ENCODE assay signal across 36 mouse cellular contexts in the genomic region with DNA sequence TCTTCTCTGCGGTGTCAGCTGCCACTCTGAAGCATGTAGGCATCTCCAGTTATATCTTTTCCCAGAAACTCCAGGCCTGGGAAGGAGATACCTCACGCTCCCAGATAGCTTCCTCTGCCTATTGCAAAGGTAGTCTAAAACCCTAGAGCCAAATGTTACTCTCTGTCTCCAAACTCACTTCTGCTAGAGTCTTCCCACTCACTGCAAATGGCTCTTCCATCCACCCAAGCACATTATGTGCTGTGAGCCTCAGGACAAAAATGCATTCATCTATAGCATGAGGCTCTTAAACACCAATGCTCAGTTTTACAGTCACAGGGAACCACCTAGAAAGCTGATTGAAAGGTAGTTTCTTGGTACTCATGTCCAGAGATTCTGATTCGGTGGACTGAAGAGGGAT. TPM values are rescaled to one million over a fixed set of nuclear protein-coding genes. Genes with fewer than 3 reads are reported as not detected.
"Had no signal": no experiment of that assay in that cellular context is flagged by ENCODE, and none has a peak within 500 bp of the region (broad histone marks: within the 10 kb centered on the region; RNA-seq: fewer than 3 reads in every experiment).

No protein-coding gene starts in this region.

- H3K4me3 ChIP-seq: heart, embryonic 10.5 days; heart, embryonic 12.5 days; heart, embryonic 13.5 days; heart, embryonic 15.5 days; hindbrain, embryonic 10.5 days; hindbrain, embryonic 12.5 days; hindbrain, embryonic 13.5 days; hindbrain, embryonic 15.5 days; intestine, embryonic 15.5 days; kidney, embryonic 15.5 days; layer of hippocampus, adult 2 months had no signal

- H3K27ac ChIP-seq: heart, embryonic 10.5 days; heart, embryonic 13.5 days; heart, embryonic 15.5 days; hindbrain, embryonic 10.5 days; hindbrain, embryonic 12.5 days; hindbrain, embryonic 13.5 days; hindbrain, embryonic 14.5 days; hindbrain, embryonic 15.5 days; hindbrain, postnatal 0 days; intestine, embryonic 15.5 days; kidney, embryonic 15.5 days; kidney, postnatal 0 days; layer of hippocampus, adult 2 months had no signal

- H3K4me2 ChIP-seq: heart, embryonic 11.5 days; heart, embryonic 12.5 days; heart, embryonic 13.5 days; heart, embryonic 15.5 days; hindbrain, embryonic 12.5 days; hindbrain, embryonic 13.5 days; hindbrain, embryonic 14.5 days; hindbrain, embryonic 15.5 days; intestine, embryonic 15.5 days; kidney, embryonic 15.5 days had no signal

- H3K36me3 ChIP-seq: heart, embryonic 10.5 days; heart, embryonic 12.5 days; heart, embryonic 13.5 days; heart, embryonic 15.5 days; hindbrain, embryonic 10.5 days; hindbrain, embryonic 12.5 days; hindbrain, embryonic 13.5 days; hindbrain, embryonic 15.5 days; intestine, embryonic 15.5 days; kidney, embryonic 15.5 days had no signal

- DNase-seq: heart, postnatal 10 days; heart, postnatal 14 days; heart, postnatal 36 days; heart, postnatal 4 days; kidney, adult 11 months; kidney, adult 18-20 months; kidney, adult 2 months; kidney, adult 8-10 months; kidney, adult 9 months; kidney, postnatal 10 days; kidney, postnatal 14 days; kidney, postnatal 25 days; kidney, postnatal 36 days; kidney, postnatal 4 days; layer of hippocampus, adult 9-11 months; layer of hippocampus, postnatal 36 days had no signal

- H3K9me3 ChIP-seq: heart, embryonic 10.5 days; heart, embryonic 12.5 days; heart, embryonic 13.5 days; heart, embryonic 15.5 days; hindbrain, embryonic 10.5 days; hindbrain, embryonic 12.5 days; hindbrain, embryonic 13.5 days; hindbrain, embryonic 15.5 days; intestine, embryonic 15.5 days; kidney, embryonic 15.5 days had no signal

- H3K27me3 ChIP-seq: heart, embryonic 12.5 days; heart, embryonic 15.5 days; hindbrain, embryonic 12.5 days; hindbrain, embryonic 13.5 days; hindbrain, embryonic 15.5 days; intestine, embryonic 15.5 days; kidney, embryonic 15.5 days had no signal

- H3K9ac ChIP-seq: heart, embryonic 12.5 days; heart, embryonic 13.5 days; heart, embryonic 15.5 days; hindbrain, embryonic 12.5 days; hindbrain, embryonic 13.5 days; hindbrain, embryonic 14.5 days; hindbrain, embryonic 15.5 days; intestine, embryonic 15.5 days; kidney, embryonic 15.5 days had no signal

- ATAC-seq: hindbrain, embryonic 16.5 days; hindbrain, postnatal 0 days; inflammation-experienced regulatory T-cells, adult 6 months; intestine, embryonic 15.5 days; intestine, embryonic 16.5 days; intestine, postnatal 0 days had no signal

- H3K4me1 ChIP-seq: heart, embryonic 10.5 days; heart, embryonic 12.5 days; heart, embryonic 13.5 days; heart, embryonic 15.5 days; hindbrain, embryonic 10.5 days; hindbrain, embryonic 12.5 days; hindbrain, embryonic 13.5 days; hindbrain, embryonic 15.5 days; intestine, embryonic 15.5 days; kidney, embryonic 15.5 days had no signal

RNA-seq across cellular contexts. Expression of gene Nr4a3, which starts 48.3 kb away (rescaled TPM):
- polyA plus RNA-seq: intestine, embryonic 14.5 days had no signal
